Mouse (Mus musculus): ENCODE measurements around the gene Foxk2. TPM values are rescaled to one million over a fixed set of nuclear protein-coding genes. Genes with fewer than 3 reads are reported as not detected.
A peak's percentile ranks its signal among the peaks of the same experiment; 100 is the strongest.

The Foxk2 gene
- polyA plus RNA-seq, 1 experiment from 2014 or later, result 15.2 TPM

DNA sequence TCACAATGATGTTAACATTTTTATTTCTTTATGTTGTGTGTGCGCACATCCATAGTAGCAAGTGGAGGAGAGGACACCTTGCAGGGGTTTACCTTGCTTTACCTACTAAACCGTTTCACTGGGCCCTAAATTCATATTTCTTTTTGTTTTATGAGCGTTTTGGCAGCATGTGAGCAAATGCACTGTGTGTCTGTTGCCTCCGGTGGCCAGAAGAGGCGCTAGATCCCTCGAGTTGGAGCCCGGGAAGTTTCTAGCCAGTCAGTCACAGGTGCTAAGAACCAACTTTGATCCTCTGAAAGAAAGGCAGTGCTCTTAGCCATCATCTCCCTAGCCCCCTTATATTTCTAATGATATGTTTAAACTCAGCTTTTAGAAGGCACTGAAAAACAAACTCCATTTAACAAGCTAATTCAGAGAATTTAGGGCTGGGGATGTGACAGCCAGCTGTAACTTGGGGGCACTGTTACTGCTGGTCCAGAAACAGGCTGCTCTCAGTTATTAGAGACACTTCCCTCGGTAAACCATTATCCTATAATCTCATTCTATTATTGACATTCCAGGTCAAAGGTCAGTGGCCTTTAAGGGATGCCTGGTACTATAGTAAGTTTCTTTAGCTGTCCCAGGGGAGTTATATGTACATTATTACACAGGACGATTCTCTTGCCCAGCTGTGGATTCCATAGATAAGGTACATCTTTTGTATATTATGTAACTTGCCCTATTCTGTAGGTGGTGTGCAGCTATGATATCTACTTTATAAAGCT is 24.1 kb upstream of the Foxk2 start:
- peak overlapping the region; percentile 87 for H3K27ac ChIP-seq
- no peaks in the 10 kb centered on the region for H3K27me3 ChIP-seq (replicated peaks)
- no peak for ATAC-seq (ENCODE audit: low FRiP score, low read depth)
- H3K4me2 ChIP-seq (replicated peaks), result peak overlapping the region; percentile 55
- 35% methylated on average over 9 of the region's 9 CpGs for WGBS
- H3K4me3 ChIP-seq, result no peak overlapping the region
- H3K9me3 ChIP-seq, result no peaks in the 10 kb centered on the region
- peaks cover 16% of the 10 kb centered on the region for H3K36me3 ChIP-seq
- H3K9ac ChIP-seq, result no peak overlapping the region
- H3K4me1 ChIP-seq, result peaks cover 19% of the 10 kb centered on the region

DNA sequence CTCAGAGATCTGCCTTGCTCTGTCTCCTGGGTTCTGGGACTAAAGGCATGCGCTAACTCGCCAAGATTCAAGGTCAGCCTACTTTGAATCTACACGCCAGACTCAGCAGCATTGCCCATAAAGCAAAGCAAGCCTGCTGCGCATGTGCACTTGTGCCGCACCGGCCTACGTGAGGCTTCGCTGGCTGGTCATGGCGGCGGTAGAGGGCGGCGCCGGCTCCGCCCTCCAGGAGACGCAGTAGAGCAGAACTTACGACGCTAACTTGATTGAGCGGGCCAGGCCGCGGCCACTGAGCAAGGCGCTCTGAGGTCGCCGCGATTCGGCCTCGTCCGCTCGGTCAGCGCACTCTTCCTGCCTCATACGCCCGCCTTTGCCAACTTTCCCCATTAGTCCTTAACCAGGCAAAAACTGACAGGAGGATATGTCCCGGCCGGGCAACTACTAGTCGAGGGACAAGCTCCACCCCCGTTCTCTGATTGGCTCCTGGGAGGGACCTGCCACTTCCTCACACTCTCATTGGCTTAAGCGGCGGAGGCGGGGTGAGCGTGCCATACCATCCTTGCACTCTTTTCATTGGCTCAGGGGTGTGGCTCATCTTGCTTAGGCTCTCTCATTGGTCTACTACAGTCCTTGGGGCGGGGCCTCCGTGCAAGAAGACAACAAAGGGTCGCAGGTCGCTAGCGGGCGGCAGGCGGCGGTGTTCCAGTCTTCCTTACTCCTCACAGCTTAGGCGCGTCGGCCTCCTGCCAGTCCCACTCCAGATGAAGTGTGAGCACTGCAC is 23.0 kb upstream of the Foxk2 start, which contains the start of gene Narf:
Gene Narf, plus strand, starts transcription at position 690 of the 781 bp plus-strand sequence.
- H3K4me3 ChIP-seq, result peak within 1 kb of the TSS; percentile 68
- H3K9me3 ChIP-seq, result no peaks in the 10 kb centered on the region
- H3K4me2 ChIP-seq (replicated peaks), result peak within 1 kb of the TSS; percentile 57
- H3K9ac ChIP-seq, result peak within 1 kb of the TSS; percentile 77
- H3K4me1 ChIP-seq, result peaks cover 22% of the 10 kb centered on the region
- peak within 1 kb of the TSS; percentile 95 for H3K27ac ChIP-seq
- under 1% methylated on average over 50 of the region's 50 CpGs for WGBS
- peak; percentile 99 for ATAC-seq (ENCODE audit: low FRiP score, low read depth)
- peaks cover 25% of the 10 kb centered on the region for H3K36me3 ChIP-seq
- no peaks in the 10 kb centered on the region for H3K27me3 ChIP-seq (replicated peaks)

DNA sequence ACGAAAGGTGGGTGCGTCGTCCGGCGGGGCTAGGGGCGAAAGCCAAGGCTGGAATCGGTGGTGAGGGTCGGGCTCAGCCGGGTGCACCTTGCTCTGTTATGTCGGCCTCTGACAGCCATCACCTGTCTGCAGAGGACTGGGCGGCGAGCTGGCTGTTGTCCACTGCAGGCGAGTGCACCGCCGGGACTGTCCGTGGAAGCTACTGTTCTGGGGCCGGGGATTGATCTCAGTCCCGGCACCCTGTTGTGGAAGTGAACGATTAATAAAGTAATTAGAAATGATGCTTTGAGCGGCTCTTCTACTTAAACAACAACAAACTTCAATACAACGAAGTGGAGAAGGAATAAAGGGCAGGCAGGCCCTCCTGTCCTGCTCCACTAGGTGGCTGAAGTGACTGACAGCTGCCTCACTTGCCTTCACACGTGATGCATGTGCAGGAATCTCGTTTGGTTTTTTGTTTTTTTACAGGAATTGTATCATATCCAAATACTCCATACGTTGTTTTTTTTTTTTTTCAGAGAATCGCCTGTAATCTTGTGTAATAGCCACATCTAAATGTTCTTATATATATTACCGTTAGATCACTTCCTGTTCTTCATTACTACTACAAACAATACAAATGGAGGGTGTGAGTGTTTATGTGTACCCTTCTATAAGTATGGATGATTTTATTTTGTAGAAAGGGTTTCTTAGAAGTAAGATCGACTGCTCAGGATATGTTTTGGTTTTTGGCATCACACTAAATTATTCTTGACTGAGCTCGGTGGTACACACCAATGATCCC is 22.3 kb upstream of the Foxk2 start:
- Histone ChIP-seq H3K27ac (peak overlapping the region; percentile 95), H3K9ac (peak overlapping the region; percentile 77), H3K4me3 (peak overlapping the region; percentile 68), H3K9me3 (no peaks in the 10 kb centered on the region), H3K27me3 (replicated peaks) (no peaks in the 10 kb centered on the region), H3K4me2 (replicated peaks) (peak overlapping the region; percentile 57), H3K4me1 (peaks cover 22% of the 10 kb centered on the region), H3K36me3 (peaks cover 33% of the 10 kb centered on the region)
- WGBS, result 6% methylated on average over 28 of the region's 28 CpGs
- ATAC-seq (ENCODE audit: low FRiP score, low read depth), result peak; percentile 59

DNA sequence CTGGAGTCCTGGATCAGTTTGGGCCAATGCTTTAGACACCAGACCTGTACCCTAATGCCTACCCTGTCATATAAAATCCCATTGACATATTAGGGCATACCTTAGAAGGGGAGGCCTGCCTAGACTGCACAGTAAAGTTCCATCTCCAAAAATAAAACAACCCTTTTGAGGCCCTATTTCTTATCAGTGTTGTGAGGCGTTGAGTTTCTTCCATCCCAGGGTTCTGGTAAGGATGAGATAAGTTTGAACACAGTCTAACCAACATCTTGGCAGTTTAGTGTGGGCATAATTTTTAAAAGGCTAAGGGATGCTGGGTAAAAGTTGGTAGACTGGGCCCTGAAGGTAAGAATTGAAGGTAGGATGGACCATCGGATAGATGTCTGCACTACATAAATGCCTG is 20.1 kb upstream of the Foxk2 start:
- no peak overlapping the region for H3K27ac ChIP-seq
- no peaks in the 10 kb centered on the region for H3K27me3 ChIP-seq (replicated peaks)
- no peak overlapping the region for H3K4me3 ChIP-seq
- no peak overlapping the region for H3K9ac ChIP-seq
- no peak for ATAC-seq (ENCODE audit: low FRiP score, low read depth)
- peaks cover 22% of the 10 kb centered on the region for H3K4me1 ChIP-seq
- no peaks in the 10 kb centered on the region for H3K9me3 ChIP-seq
- 0 out of 2 replicates have a peak overlapping the region, but pooled peaks have one; percentile 5 for H3K4me2 ChIP-seq (replicated peaks)
- H3K36me3 ChIP-seq, result peaks cover 52% of the 10 kb centered on the region
- WGBS, result 94% methylated on average over 2 of the region's 2 CpGs

DNA sequence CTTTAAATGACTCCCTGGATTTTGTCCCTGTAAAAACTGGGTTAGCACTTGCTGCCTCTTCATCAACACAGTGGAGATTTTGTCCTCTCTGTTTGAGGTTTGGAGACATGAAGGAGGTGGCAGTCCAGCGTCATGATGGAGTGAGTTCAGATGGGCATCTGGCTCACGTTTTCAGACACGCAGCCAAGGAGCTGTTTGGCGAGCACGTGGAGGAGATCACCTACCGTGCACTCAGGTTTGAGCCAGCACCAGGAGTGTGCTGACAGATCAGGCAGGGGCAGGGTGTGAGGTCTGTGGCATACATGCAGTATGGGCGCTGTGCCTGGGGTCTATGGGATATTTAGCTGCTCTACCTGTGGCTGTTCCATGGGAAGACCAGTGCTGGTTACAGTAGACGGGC is 9.6 kb upstream of the Foxk2 start:
- Histone ChIP-seq H3K36me3 (peaks cover 96% of the 10 kb centered on the region), H3K4me3 (no peak overlapping the region), H3K9me3 (no peaks in the 10 kb centered on the region), H3K4me2 (replicated peaks) (no peak overlapping the region), H3K27me3 (replicated peaks) (no peaks in the 10 kb centered on the region), H3K9ac (no peak overlapping the region), H3K27ac (no peak overlapping the region), H3K4me1 (no peaks in the 10 kb centered on the region)
- WGBS, result 91% methylated on average over 8 of the region's 8 CpGs
- no peak for ATAC-seq (ENCODE audit: low FRiP score, low read depth)

DNA sequence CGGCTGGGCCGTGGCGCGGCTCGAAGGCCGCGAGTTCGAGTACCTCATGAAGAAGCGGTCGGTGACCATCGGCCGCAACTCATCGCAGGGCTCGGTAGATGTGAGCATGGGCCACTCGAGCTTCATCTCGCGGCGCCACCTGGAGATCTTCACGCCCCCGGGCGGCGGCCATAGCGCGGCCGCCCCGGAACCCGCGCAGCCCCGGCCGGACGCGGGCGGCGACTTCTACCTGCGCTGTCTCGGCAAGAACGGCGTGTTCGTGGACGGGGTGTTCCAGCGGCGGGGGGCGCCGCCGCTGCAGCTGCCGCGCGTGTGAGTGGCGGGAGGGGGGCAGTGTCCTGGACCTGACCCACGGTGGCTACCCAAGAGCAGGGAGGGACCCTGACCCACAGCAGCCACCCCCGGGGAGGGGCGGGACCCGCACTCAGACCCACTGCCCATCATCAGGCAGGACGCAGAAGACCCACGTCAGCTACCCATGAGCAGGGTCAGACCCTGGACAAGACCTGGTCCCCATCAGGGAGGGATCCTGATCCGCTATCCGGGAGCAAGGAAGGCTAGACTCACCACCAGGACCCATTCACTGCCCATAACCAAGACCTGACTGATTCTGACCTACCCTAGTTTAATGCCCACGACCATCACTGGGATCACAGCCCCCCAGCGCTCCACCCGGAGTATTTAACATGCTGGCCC is 569 bp downstream of the Foxk2 start:
- Histone ChIP-seq H3K9me3 (no peaks in the 10 kb centered on the region), H3K27me3 (replicated peaks) (no peaks in the 10 kb centered on the region), H3K9ac (peak overlapping the region; percentile 98), H3K36me3 (peaks cover 41% of the 10 kb centered on the region), H3K27ac (0 out of 2 replicates have a peak overlapping the region, but pooled peaks have one; percentile 71), H3K4me2 (replicated peaks) (peak overlapping the region; percentile 72), H3K4me3 (peak overlapping the region; percentile 99), H3K4me1 (peaks cover 10% of the 10 kb centered on the region; the same call in 1 of the 2 replicates)
- under 1% methylated on average over 60 of the region's 60 CpGs for WGBS
- peak; percentile 14; the same call in 1 of the 2 replicates for ATAC-seq (ENCODE audit: low FRiP score, low read depth)

DNA sequence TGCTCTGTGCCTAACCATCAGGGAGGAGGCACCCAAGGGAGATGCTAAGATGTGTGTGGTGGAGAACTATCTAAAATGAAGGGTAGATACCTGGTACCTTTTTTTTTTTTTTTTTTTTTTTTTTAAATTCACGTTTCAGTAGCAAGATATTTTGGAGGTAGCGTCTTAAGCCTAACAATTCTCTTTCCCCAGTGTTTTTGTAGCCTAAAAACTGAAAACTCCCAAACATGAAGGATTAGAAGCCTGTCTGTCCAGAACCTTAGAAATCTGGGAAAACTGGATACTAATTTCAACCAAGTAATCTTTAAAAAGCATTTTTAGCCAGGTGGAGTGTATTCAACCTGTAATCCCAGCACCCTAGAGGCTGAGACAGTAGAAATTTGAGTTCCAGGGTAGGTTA is 1.3 kb downstream of the Foxk2 start:
- Histone ChIP-seq H3K27ac (no peak overlapping the region), H3K9me3 (no peaks in the 10 kb centered on the region), H3K4me3 (peak overlapping the region; percentile 99), H3K9ac (peak overlapping the region; percentile 98), H3K4me1 (peaks cover 10% of the 10 kb centered on the region; the same call in 1 of the 2 replicates), H3K27me3 (replicated peaks) (no peaks in the 10 kb centered on the region), H3K36me3 (peaks cover 33% of the 10 kb centered on the region), H3K4me2 (replicated peaks) (peak overlapping the region; percentile 72)
- WGBS, result 54% methylated on average over 2 of the region's 2 CpGs
- ATAC-seq (ENCODE audit: low FRiP score, low read depth), result no peak

DNA sequence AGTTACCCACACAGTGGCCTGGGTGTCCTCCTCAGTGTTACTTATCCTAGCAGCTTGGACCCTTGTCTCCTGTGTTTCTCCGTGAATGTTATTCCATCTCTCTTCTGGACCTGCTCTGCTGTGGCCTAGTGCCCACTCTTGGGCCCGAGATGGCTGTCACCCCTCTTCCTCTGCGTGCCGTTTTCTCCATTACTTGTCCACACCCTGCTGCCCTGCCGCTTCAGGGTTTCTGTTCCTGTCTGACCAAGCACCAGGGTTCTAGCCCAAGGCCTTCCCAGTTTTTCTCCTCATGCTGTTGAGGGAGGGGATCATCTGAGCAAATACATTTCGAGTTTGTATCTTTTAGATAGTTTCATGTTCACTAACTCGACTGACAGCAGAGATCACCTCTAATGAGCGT is 17.7 kb downstream of the Foxk2 start:
- Histone ChIP-seq H3K9ac (no peak overlapping the region), H3K4me2 (replicated peaks) (no peak overlapping the region), H3K27ac (no peak overlapping the region), H3K9me3 (no peaks in the 10 kb centered on the region), H3K4me3 (no peak overlapping the region), H3K36me3 (peaks cover 8% of the 10 kb centered on the region), H3K27me3 (replicated peaks) (no peaks in the 10 kb centered on the region), H3K4me1 (no peaks in the 10 kb centered on the region)
- 94% methylated on average over 8 of the region's 8 CpGs for WGBS
- ATAC-seq (ENCODE audit: low FRiP score, low read depth), result no peak

DNA sequence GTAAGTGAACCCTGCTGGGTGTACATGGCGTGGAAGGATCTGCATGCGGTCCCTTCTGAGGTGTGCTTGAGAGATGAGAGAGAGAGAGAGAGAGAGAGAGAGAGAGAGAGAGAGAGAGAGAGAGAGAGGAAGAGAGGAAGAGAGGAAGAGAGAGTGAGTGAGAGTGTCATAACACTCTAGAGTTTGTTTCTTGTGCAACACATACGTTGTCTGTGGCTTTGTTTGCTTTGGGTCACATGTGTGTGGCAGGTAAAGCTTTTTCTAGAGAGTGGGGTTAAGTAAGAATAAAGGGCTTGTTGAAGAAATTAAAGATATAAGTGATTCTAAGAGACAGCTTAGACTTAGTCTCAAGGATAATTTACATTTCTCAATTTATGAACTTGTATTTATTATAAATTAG is 18.2 kb downstream of the Foxk2 start:
- no peak for ATAC-seq (ENCODE audit: low FRiP score, low read depth)
- no peak overlapping the region for H3K27ac ChIP-seq
- H3K4me2 ChIP-seq (replicated peaks), result no peak overlapping the region
- H3K9me3 ChIP-seq, result no peaks in the 10 kb centered on the region
- H3K4me1 ChIP-seq, result no peaks in the 10 kb centered on the region
- WGBS, result 91% methylated on average over 3 of the region's 3 CpGs
- H3K27me3 ChIP-seq (replicated peaks), result no peaks in the 10 kb centered on the region
- H3K36me3 ChIP-seq, result peaks cover 8% of the 10 kb centered on the region
- H3K4me3 ChIP-seq, result no peak overlapping the region
- no peak overlapping the region for H3K9ac ChIP-seq

DNA sequence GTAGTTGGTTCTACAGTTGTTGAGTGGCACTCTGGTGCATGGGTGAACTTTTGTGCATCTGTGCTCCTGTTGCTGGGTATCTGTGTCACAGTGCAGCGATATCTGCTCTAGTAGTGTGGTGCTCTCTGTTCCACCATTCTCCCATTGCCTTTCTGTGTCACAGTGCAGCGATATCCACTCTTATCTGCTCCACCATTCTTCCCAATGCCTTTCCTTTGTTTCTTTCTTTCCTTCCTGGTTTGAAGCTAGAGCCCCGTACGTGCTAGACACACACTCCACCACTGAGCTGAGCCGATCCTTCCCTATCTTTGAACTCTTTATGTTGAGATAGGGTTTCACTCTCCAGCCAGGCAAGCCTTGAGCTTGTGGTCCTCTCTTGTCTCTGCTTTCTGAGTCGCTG is 23.1 kb downstream of the Foxk2 start:
- H3K4me3 ChIP-seq, result no peak overlapping the region
- H3K9ac ChIP-seq, result no peak overlapping the region
- no peak overlapping the region for H3K27ac ChIP-seq
- H3K9me3 ChIP-seq, result no peaks in the 10 kb centered on the region
- no peak overlapping the region for H3K4me2 ChIP-seq (replicated peaks)
- H3K4me1 ChIP-seq, result no peaks in the 10 kb centered on the region
- no peak for ATAC-seq (ENCODE audit: low FRiP score, low read depth)
- H3K27me3 ChIP-seq (replicated peaks), result no peaks in the 10 kb centered on the region
- peaks cover 30% of the 10 kb centered on the region for H3K36me3 ChIP-seq
- 91% methylated on average over 6 of the region's 6 CpGs for WGBS

DNA sequence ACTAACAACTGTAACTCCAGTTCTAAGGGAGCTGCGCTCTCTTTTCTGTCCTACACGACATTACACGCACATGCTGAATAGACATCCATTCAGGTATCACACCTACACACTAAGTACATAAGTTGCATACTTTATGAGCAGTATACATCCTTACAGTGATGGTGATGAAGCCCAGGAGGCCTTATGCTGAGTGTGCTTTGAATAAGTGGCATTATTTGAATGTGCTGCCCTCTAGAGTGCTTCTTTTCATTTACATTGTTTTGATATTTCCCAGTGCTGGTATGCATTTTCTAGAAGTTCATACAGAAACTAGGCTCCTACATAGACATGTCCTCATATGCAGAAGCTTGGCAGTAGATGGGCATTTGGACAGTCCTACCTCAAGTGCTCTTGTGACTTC is 30.1 kb downstream of the Foxk2 start:
- H3K4me2 ChIP-seq (replicated peaks), result no peak overlapping the region
- H3K9ac ChIP-seq, result no peak overlapping the region
- 95% methylated on average over 3 of the region's 3 CpGs for WGBS
- H3K27me3 ChIP-seq (replicated peaks), result no peaks in the 10 kb centered on the region
- H3K27ac ChIP-seq, result no peak overlapping the region
- ATAC-seq (ENCODE audit: low FRiP score, low read depth), result no peak
- H3K4me1 ChIP-seq, result no peaks in the 10 kb centered on the region
- H3K4me3 ChIP-seq, result no peak overlapping the region
- H3K36me3 ChIP-seq, result peaks cover 86% of the 10 kb centered on the region
- H3K9me3 ChIP-seq, result no peaks in the 10 kb centered on the region

Data from neural tube, embryonic 12.5 days (tissue).